Mouse (Mus musculus) CH12.LX (cell line): Measurements from ENCODE around the gene Ing4. TPM values are rescaled to one million over a fixed set of nuclear protein-coding genes. Genes with fewer than 3 reads are reported as not detected.

Experiments used
- DNase-seq: peaks from one replicate; pipeline ENCODE4 v3.0.0-alpha.2; 2013; ENCODE audit errors: extremely low read depth
- H3K27ac ChIP-seq: 2 replicates; pipeline ENCODE4 v1.5.1; 2012; ENCODE audit warnings: low read depth, mild to moderate bottlenecking, control low read depth, moderate library complexity; ENCODE audit not compliant: insufficient read depth
- H3K27me3 ChIP-seq: replicated peaks from 2 replicates; pipeline ENCODE3; 2012; ENCODE audit warnings: inconsistent platforms
- H3K36me3 ChIP-seq, 2 experiments: replicated peaks in 1 of 2; 2 replicates each; pipeline versions ENCODE3 to v1.6.1; 2012; ENCODE audit warnings: inconsistent platforms in 1 of 2, low read length in 1 of 2, mild to moderate bottlenecking in 1 of 2, mixed read lengths in 1 of 2, moderate library complexity in 1 of 2; ENCODE audit not compliant: control insufficient read depth in 1 of 2, insufficient read depth in 1 of 2
- H3K4me1 ChIP-seq, 2 experiments: 2 replicates each; pipeline ENCODE4 v1.6.1; 2012; ENCODE audit warnings: inconsistent platforms in 1 of 2, moderate library complexity in 1 of 2; ENCODE audit not compliant: insufficient read depth in 2 of 2, control insufficient read depth in 1 of 2
- H3K4me2 ChIP-seq: 2 replicates; pipeline ENCODE4 v1.6.1; 2012; ENCODE audit warnings: low read depth, mild to moderate bottlenecking, control low read depth; ENCODE audit not compliant: poor library complexity, insufficient read depth, severe bottlenecking
- H3K4me3 ChIP-seq, 3 experiments: fragments of 150-350 bp in 1 of 3; sonication (generic) in 1 of 3; replicated peaks in 1 of 3; 2 replicates each; pipeline versions ENCODE3 to v1.5.1; 2011 to 2012; ENCODE audit warnings: low read depth in 2 of 3, low read length in 2 of 3, mild to moderate bottlenecking in 2 of 3, moderate library complexity in 2 of 3, control low read depth in 1 of 3, improper control_type of control experiment in 1 of 3, inconsistent platforms in 1 of 3, mixed read lengths in 1 of 3; ENCODE audit not compliant: poor library complexity in 1 of 3
- H3K79me2 ChIP-seq: replicated peaks from 2 replicates; pipeline ENCODE4 v1.6.1; 2012; ENCODE audit warnings: mild to moderate bottlenecking, moderate library complexity; ENCODE audit not compliant: control insufficient read depth, poor library complexity, insufficient read depth, severe bottlenecking; ENCODE audit errors: extremely low read depth
- H3K9ac ChIP-seq: 2 replicates; pipeline ENCODE4 v1.6.1; 2012; ENCODE audit warnings: low read depth, mild to moderate bottlenecking, control low read depth, moderate library complexity; ENCODE audit not compliant: insufficient read depth
- H3K9me3 ChIP-seq: replicated peaks from 2 replicates; pipeline ENCODE3; 2012; ENCODE audit warnings: low read length, inconsistent platforms, mixed read lengths
- CHD1 ChIP-seq: IDR thresholded peaks from 2 replicates; pipeline ENCODE4 v1.6.1; 2012; ENCODE audit warnings: low read depth, low read length, improper control_type of control experiment, inconsistent platforms
- ELF1 ChIP-seq: IDR thresholded peaks from 2 replicates; pipeline ENCODE4 v1.6.1; 2014; ENCODE audit warnings: low read depth, mild to moderate bottlenecking, inconsistent platforms, low read length, improper control_type of control experiment
- EP300 ChIP-seq: IDR thresholded peaks from 2 replicates; pipeline ENCODE4 v1.6.1; 2011; ENCODE audit warnings: low read length, improper control_type of control experiment
- HCFC1 ChIP-seq: IDR thresholded peaks from 2 replicates; pipeline ENCODE4 v1.6.1; 2012; ENCODE audit warnings: low read depth, mild to moderate bottlenecking, inconsistent platforms, low read length, improper control_type of control experiment
- IRF4 ChIP-seq: IDR thresholded peaks from 2 replicates; pipeline ENCODE4 v1.6.1; 2014; ENCODE audit warnings: low read depth, mild to moderate bottlenecking, inconsistent platforms, low read length, improper control_type of control experiment
- JUND ChIP-seq: conservative IDR thresholded peaks from 2 replicates; pipeline ENCODE4 v1.6.1; 2011; ENCODE audit warnings: low read depth, low read length, improper control_type of control experiment
- KAT2A ChIP-seq: IDR thresholded peaks from 2 replicates; pipeline ENCODE4 v1.6.1; 2012; ENCODE audit warnings: low read length, improper control_type of control experiment, inconsistent platforms; ENCODE audit not compliant: insufficient replicate concordance
- MAFK ChIP-seq: IDR thresholded peaks from 2 replicates; pipeline ENCODE4 v1.6.1; 2011; ENCODE audit warnings: low read length, improper control_type of control experiment; ENCODE audit not compliant: insufficient replicate concordance
- MAZ ChIP-seq: IDR thresholded peaks from 2 replicates; pipeline ENCODE4 v1.6.1; 2012; ENCODE audit warnings: low read depth, mild to moderate bottlenecking, inconsistent platforms, low read length, improper control_type of control experiment, moderate library complexity
- MEF2A ChIP-seq: IDR thresholded peaks from 2 replicates; pipeline ENCODE4 v1.6.1; 2014; ENCODE audit warnings: low read depth, mild to moderate bottlenecking, inconsistent platforms, low read length, improper control_type of control experiment, borderline replicate concordance
- NELFE ChIP-seq: IDR thresholded peaks from 2 replicates; pipeline ENCODE4 v1.6.1; 2011; ENCODE audit warnings: low read depth, low read length, improper control_type of control experiment
- NRF1 ChIP-seq: IDR thresholded peaks from 2 replicates; pipeline ENCODE4 v1.6.1; 2014; ENCODE audit warnings: low read depth, mild to moderate bottlenecking, inconsistent platforms, low read length, improper control_type of control experiment, moderate library complexity
- PAX5 ChIP-seq: IDR thresholded peaks from 2 replicates; pipeline ENCODE4 v1.6.1; 2012; ENCODE audit warnings: low read length, inconsistent platforms, mixed read lengths
- POLR2AphosphoS2 ChIP-seq: IDR thresholded peaks from 2 replicates; pipeline ENCODE4 v1.6.1; 2011; ENCODE audit warnings: low read depth, low read length, improper control_type of control experiment
- RAD21 ChIP-seq: IDR thresholded peaks from 2 replicates; pipeline ENCODE4 v1.6.1; 2011; ENCODE audit warnings: low read depth, mild to moderate bottlenecking, low read length, improper control_type of control experiment, moderate library complexity
- RCOR1 ChIP-seq: conservative IDR thresholded peaks from 2 replicates; pipeline ENCODE4 v1.6.1; 2012; ENCODE audit warnings: low read depth, mild to moderate bottlenecking, inconsistent platforms, low read length, improper control_type of control experiment
- SIN3A ChIP-seq: IDR thresholded peaks from 2 replicates; pipeline ENCODE4 v1.6.1; 2012; ENCODE audit warnings: low read length, improper control_type of control experiment, inconsistent platforms
- SMC3 ChIP-seq: IDR thresholded peaks from 2 replicates; pipeline ENCODE4 v1.6.1; 2011; ENCODE audit warnings: low read depth, low read length, improper control_type of control experiment
- TBP ChIP-seq: conservative IDR thresholded peaks from 2 replicates; pipeline ENCODE4 v1.6.1; 2011; ENCODE audit warnings: low read depth, low read length, improper control_type of control experiment
- TCF12 ChIP-seq: IDR thresholded peaks from 2 replicates; pipeline ENCODE4 v1.6.1; 2014; ENCODE audit warnings: low read depth, mild to moderate bottlenecking, inconsistent platforms, low read length, improper control_type of control experiment
- UBTF ChIP-seq: IDR thresholded peaks from 2 replicates; pipeline ENCODE4 v1.6.1; 2012; ENCODE audit warnings: low read depth, mild to moderate bottlenecking, inconsistent platforms, low read length, improper control_type of control experiment, moderate library complexity
- ZMIZ1 ChIP-seq: IDR thresholded peaks from 2 replicates; pipeline ENCODE4 v1.6.1; 2012; ENCODE audit warnings: low read depth, mild to moderate bottlenecking, inconsistent platforms, low read length, improper control_type of control experiment
- ZNF384 ChIP-seq: IDR thresholded peaks from 2 replicates; pipeline ENCODE4 v1.6.1; 2012; ENCODE audit warnings: low read depth, low read length, improper control_type of control experiment, inconsistent platforms
- dilution Hi-C: fragments of 300-500 bp; cut with MboI; formaldehyde crosslinking; loops from 2 replicates; pipeline ENCODE4 v1.14.3; 2020; ENCODE audit warnings: low sequenced_read_pairs; ENCODE audit not compliant: extremely low pct_unique_long_range_greater_than_20kb, extremely low pct_ligation_motif_present
- in situ Hi-C: fragments of 300-500 bp; cut with MboI; formaldehyde crosslinking; loops from 3 replicates; pipeline ENCODE4 v1.14.3; 2019; ENCODE audit warnings: low sequenced_read_pairs, low pct_ligation_motif_present, low pct_unique_long_range_greater_than_20kb, mixed read lengths
- polyA plus RNA-seq: library from polyadenylated mRNA; unstranded; fragments of >175 nt; gene quantifications from 2 replicates; pipeline ENCODE4 v1.2.1, GENCODE M21; 2012; ENCODE audit warnings: low read depth; ENCODE audit not compliant: insufficient read length
- total RNA-seq, 2 experiments: library from RNA; depleted of rRNA; stranded (reverse); fragments of 300-350 nt in 1 of 2; fragments of >200 nt in 1 of 2; gene quantifications; 2 replicates each; pipeline ENCODE4 v1.2.3; 2012 to 2014

The Ing4 gene
- total and polyA plus RNA-seq, 3 experiments, result 21.3 to 31.3 (median 27.3) TPM

- in situ Hi-C loops (loop anchor here (25.0 kb wide), 1 partner anchor 176 kb away; the partner anchor contains the start of genes Gpr162 and P3h3), dilution Hi-C loops (no loop called here)
- Histone ChIP-seq H3K4me1 (peaks cover 7 to 25% of the 10 kb centered on the region in 2 experiments; a peak in 3 of 4 replicates), H3K36me3 (peaks cover 30 to 53% of the 10 kb centered on the region in 2 experiments), H3K9ac (no peak overlapping the region), H3K27me3 (no peaks in the 10 kb centered on the region), H3K79me2 (peaks cover 23% of the 10 kb centered on the region), H3K27ac (no peak overlapping the region), H3K4me3 (no peak overlapping the region), H3K9me3 (no peaks in the 10 kb centered on the region), H3K4me2 (no peak overlapping the region)
- TF ChIP-seq CHD1 (no peak), TBP (no peak), RCOR1 (no peak), ELF1 (no peak), IRF4 (no peak), EP300 (no peak)
- no peak for DNase-seq
Measured at GRCm38 (mm10) chr6:125038666-125039065, 894 bp upstream of the Ing4 start.

- no peak overlapping the region for H3K9ac ChIP-seq
- peak overlapping the region; percentile 46 for H3K4me2 ChIP-seq
- no peaks in the 10 kb centered on the region for H3K9me3 ChIP-seq
- TF ChIP-seq ZMIZ1, result peak; percentile 49; the same call in 1 of the 2 replicates
- no peak for TF ChIP-seq SMC3
- peak overlapping the region in 1 of 3 experiments; percentile 25 for H3K4me3 ChIP-seq
- in situ Hi-C loops, result loop anchor here (25.0 kb wide), 1 partner anchor 177 kb away; the partner anchor contains the start of genes Gpr162 and P3h3
- dilution Hi-C loops, result no loop called here
- no peak for DNase-seq
- H3K79me2 ChIP-seq, result peaks cover 23% of the 10 kb centered on the region
- H3K36me3 ChIP-seq, result peaks cover 30 to 53% of the 10 kb centered on the region in 2 experiments
- no peaks in the 10 kb centered on the region for H3K27me3 ChIP-seq
- H3K27ac ChIP-seq, result no peak overlapping the region
- peaks cover 7 to 25% of the 10 kb centered on the region in 2 experiments; a peak in 3 of 4 replicates for H3K4me1 ChIP-seq
Measured at GRCm38 (mm10) chr6:125039131-125039530, 429 bp upstream of the Ing4 start.

GRCm38 (mm10) chr6:125040221-125040620 lies 661 bp downstream of the Ing4 start:
- H3K9me3 ChIP-seq, result no peaks in the 10 kb centered on the region
- in situ Hi-C loops (loop anchor here (10.0 to 25.0 kb wide), 2 partner anchors 55 to 178 kb away; partner anchors contain the start of genes Chd4, Gpr162 and P3h3), dilution Hi-C loops (no loop called here)
- H3K27ac ChIP-seq, result no peak overlapping the region
- H3K9ac ChIP-seq, result peak overlapping the region; percentile 77
- H3K79me2 ChIP-seq, result peaks cover 23% of the 10 kb centered on the region
- no peaks in the 10 kb centered on the region for H3K27me3 ChIP-seq
- TF ChIP-seq SMC3 (no peak), MAFK (no peak), MAZ (no peak), NELFE (no peak), MEF2A (no peak), ZNF384 (no peak), KAT2A (no peak), TBP (no peak), HCFC1 (no peak), IRF4 (no peak), NRF1 (no peak), JUND (no peak), RAD21 (no peak), ELF1 (no peak), PAX5 (no peak), TCF12 (no peak), EP300 (no peak), SIN3A (no peak), UBTF (no peak), POLR2AphosphoS2 (no peak)
- DNase-seq, result no peak
- H3K36me3 ChIP-seq, result peaks cover 34 to 56% of the 10 kb centered on the region in 2 experiments
- peaks cover 7 to 25% of the 10 kb centered on the region in 2 experiments; a peak in 3 of 4 replicates for H3K4me1 ChIP-seq
- peak overlapping the region; percentile 71 to 80 (median 76) for H3K4me3 ChIP-seq
- peak overlapping the region; percentile 86 for H3K4me2 ChIP-seq
